Mouse (Mus musculus) adrenal gland, postnatal 36 days (tissue): ENCODE measurements around the gene Tshb. TPM values are rescaled to one million over a fixed set of nuclear protein-coding genes. Genes with fewer than 3 reads are reported as not detected.

ENCODE experiments used
- DNase-seq, 2 experiments: peaks; one replicate each; pipeline ENCODE4 v3.0.0; 2021; ENCODE audit warnings: mixed read lengths in 1 of 2
- long read RNA-seq, 2 experiments: library from polyadenylated mRNA; stranded (forward); transcript quantifications; one replicate each; pipeline ENCODE4 v2.0.0; 2021; ENCODE audit warnings: borderline sequencing depth in 2 of 2
- total RNA-seq, 2 experiments: library from RNA; stranded (reverse); gene quantifications; 2 replicates each; pipeline ENCODE4 v1.2.3; 2021

Gene Tshb
- not detected for total RNA-seq
- long read RNA-seq, experiment 1: 0 reads
- long read RNA-seq, experiment 2: 0 reads

- no peak for DNase-seq
Measured at GRCm38 (mm10) chr3:102782618-102783017, at the start of gene Tshb. Gene Tshb, minus strand, starts transcription at chr3:102782718.

- peak; percentile 73 to 80 for DNase-seq
Measured at GRCm38 (mm10) chr3:102803937-102804336, 21.4 kb upstream of the Tshb start.

GRCm38 (mm10) chr3:102787369-102787768, 4.9 kb upstream of the Tshb start:
- DNase-seq: no peak

GRCm38 (mm10) chr3:102773018-102773417, 9.5 kb downstream of the Tshb start:
- no peak for DNase-seq

GRCm38 (mm10) chr3:102764850-102765249, 17.7 kb downstream of the Tshb start:
- DNase-seq: no peak

- DNase-seq: no peak
Measured at GRCm38 (mm10) chr3:102763713-102764400, 18.7 kb downstream of the Tshb start.

GRCm38 (mm10) chr3:102762388-102762787, 20.1 kb downstream of the Tshb start:
- DNase-seq: no peak

- DNase-seq: no peak
Measured at GRCm38 (mm10) chr3:102760236-102760635, 22.3 kb downstream of the Tshb start.

GRCm38 (mm10) chr3:102757019-102757418, 25.5 kb downstream of the Tshb start:
- no peak for DNase-seq

- DNase-seq: no peak
Measured at GRCm38 (mm10) chr3:102755801-102756200, 26.7 kb downstream of the Tshb start.

- DNase-seq: no peak
Measured at GRCm38 (mm10) chr3:102752457-102752856, 30.1 kb downstream of the Tshb start.

- DNase-seq: no peak
Measured at GRCm38 (mm10) chr3:102752053-102752452, 30.5 kb downstream of the Tshb start.

- DNase-seq: no peak
Measured at GRCm38 (mm10) chr3:102751536-102751935, 31.0 kb downstream of the Tshb start.

GRCm38 (mm10) chr3:102751136-102751535, 31.4 kb downstream of the Tshb start:
- DNase-seq: no peak

GRCm38 (mm10) chr3:102748686-102749085, 33.8 kb downstream of the Tshb start:
- DNase-seq: no peak

GRCm38 (mm10) chr3:102748038-102748437, 34.5 kb downstream of the Tshb start:
- DNase-seq: no peak

- DNase-seq: no peak
Measured at GRCm38 (mm10) chr3:102746174-102746573, 36.3 kb downstream of the Tshb start.

GRCm38 (mm10) chr3:102744657-102745056, 37.9 kb downstream of the Tshb start:
- no peak for DNase-seq

- no peak for DNase-seq
Measured at GRCm38 (mm10) chr3:102743781-102744471, 38.6 kb downstream of the Tshb start.

- DNase-seq: no peak
Measured at GRCm38 (mm10) chr3:102743202-102743601, 39.3 kb downstream of the Tshb start.

- no peak for DNase-seq
Measured at GRCm38 (mm10) chr3:102742725-102743124, 39.8 kb downstream of the Tshb start.

- DNase-seq: no peak
Measured at GRCm38 (mm10) chr3:102738926-102739325, 43.6 kb downstream of the Tshb start.

GRCm38 (mm10) chr3:102738161-102738901, 44.2 kb downstream of the Tshb start:
- no peak for DNase-seq
